22 mouse cellular contexts compared by ENCODE assay signal in the genomic region with DNA sequence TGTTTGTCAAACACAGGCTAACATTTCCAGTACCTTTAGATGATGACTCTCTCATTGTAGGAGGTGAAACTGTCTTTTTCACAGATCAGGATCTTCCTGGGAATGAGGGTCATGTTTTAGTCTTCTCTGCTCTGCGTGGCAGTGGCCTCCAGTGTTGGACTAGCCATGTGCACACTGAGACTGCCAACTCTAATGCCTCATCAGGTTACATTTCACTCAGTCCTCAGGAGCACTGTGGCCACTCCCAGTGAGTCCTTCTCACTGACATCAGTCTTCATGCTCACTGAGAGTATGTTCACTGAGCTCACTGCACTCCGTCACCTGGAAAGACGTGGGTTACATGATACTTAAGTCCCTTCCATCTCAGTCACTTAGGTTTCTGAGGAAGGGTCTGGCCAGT. TPM values are rescaled to one million over a fixed set of nuclear protein-coding genes. Genes with fewer than 3 reads are reported as not detected.
DNase-seq lines count a peak whose midpoint lies in the region; ATAC-seq and TF ChIP-seq lines count a peak whose summit lies in the region.
"Had no signal": no experiment of that assay in that cellular context is flagged by ENCODE, and none has a peak within 500 bp of the region (broad histone marks: within the 10 kb centered on the region; RNA-seq: fewer than 3 reads in every experiment).

No protein-coding gene starts in this region.

- H3K27ac ChIP-seq in kidney, adult 2 months (ENCODE audit: insufficient read depth, low read depth, low read length) = no peak overlapping the region
- H3K27ac ChIP-seq in kidney, embryonic 15.5 days = no peak overlapping the region
- H3K27ac ChIP-seq: embryonic facial prominence, embryonic 13.5 days; embryonic facial prominence, embryonic 15.5 days; forebrain, embryonic 10.5 days; forebrain, embryonic 12.5 days had no signal

- H3K9me3 ChIP-seq in kidney, embryonic 15.5 days (replicated peaks) = no peaks in the 10 kb centered on the region
- H3K9me3 ChIP-seq: embryonic facial prominence, embryonic 13.5 days; embryonic facial prominence, embryonic 15.5 days; forebrain, embryonic 10.5 days; forebrain, embryonic 12.5 days had no signal

- H3K4me3 ChIP-seq in kidney, adult 2 months (ENCODE audit: insufficient read depth, low read depth, low read length) = no peak overlapping the region
- no peak overlapping the region for H3K4me3 ChIP-seq in kidney, embryonic 15.5 days (replicated peaks)
- H3K4me3 ChIP-seq: embryonic facial prominence, embryonic 13.5 days; embryonic facial prominence, embryonic 15.5 days; erythroblast, embryonic 14.5 days; forebrain, embryonic 10.5 days; forebrain, embryonic 12.5 days had no signal

- no peaks in the 10 kb centered on the region for H3K4me1 ChIP-seq in kidney, adult 2 months (ENCODE audit: control insufficient read depth, insufficient read depth, low read length)
- H3K4me1 ChIP-seq in kidney, embryonic 15.5 days = no peaks in the 10 kb centered on the region
- H3K4me1 ChIP-seq: forebrain, embryonic 10.5 days; forebrain, embryonic 12.5 days had no signal

- no peak for TF ChIP-seq CTCF in kidney, adult 2 months (conservative IDR thresholded peaks at IDR 0.05; ENCODE audit: insufficient read depth, insufficient read length, low read depth, low read length)

- peak; percentile 22 for DNase-seq in heart, adult 11 months
- no peak for DNase-seq in heart, postnatal 4 days
- DNase-seq in kidney, adult 2 months = peak; percentile 66
- DNase-seq in kidney, postnatal 25 days = peak; percentile 27 to 50
- no peak for DNase-seq in kidney, postnatal 10 days
- DNase-seq: adrenal gland, adult 2 months; adrenal gland, postnatal 10 days; adrenal gland, postnatal 25 days; cerebellum, adult 11 months; cerebellum, adult 18-20 months; cerebellum, adult 8-10 months; cerebellum, adult 9-11 months; cerebellum, postnatal 14 days; cerebellum, postnatal 36 days; embryo, embryonic 11 days had no signal

- no peak for ATAC-seq in kidney, embryonic 15.5 days (replicated peaks; ENCODE audit: low FRiP score)
- ATAC-seq: forebrain, embryonic 14.5 days had no signal

- H3K9ac ChIP-seq in kidney, embryonic 15.5 days = no peak overlapping the region
- H3K9ac ChIP-seq: embryonic facial prominence, embryonic 13.5 days; embryonic facial prominence, embryonic 15.5 days; forebrain, embryonic 12.5 days had no signal

- no peak overlapping the region for H3K4me2 ChIP-seq in kidney, embryonic 15.5 days
- H3K4me2 ChIP-seq: embryonic facial prominence, embryonic 13.5 days; embryonic facial prominence, embryonic 15.5 days; forebrain, embryonic 12.5 days had no signal

- TF ChIP-seq POLR2A in kidney, adult 2 months (IDR thresholded peaks at IDR 0.05; ENCODE audit: low read depth, low read length) = no peak

- no peaks in the 10 kb centered on the region for H3K36me3 ChIP-seq in kidney, adult 2 months (ENCODE audit: control insufficient read depth, insufficient read depth, low read length)
- H3K36me3 ChIP-seq in kidney, embryonic 15.5 days = no peaks in the 10 kb centered on the region
- H3K36me3 ChIP-seq: embryonic facial prominence, embryonic 13.5 days; embryonic facial prominence, embryonic 15.5 days; forebrain, embryonic 10.5 days; forebrain, embryonic 12.5 days had no signal

- WGBS in kidney, adult 2 months = 82% methylated on average over 3 of the region's 3 CpGs
- 80% methylated on average over 3 of the region's 3 CpGs for WGBS in kidney, embryonic 15.5 days

- no peaks in the 10 kb centered on the region for H3K27me3 ChIP-seq in kidney, adult 2 months (replicated peaks; ENCODE audit: control insufficient read depth, insufficient read depth, low read length)
- no peaks in the 10 kb centered on the region for H3K27me3 ChIP-seq in kidney, embryonic 15.5 days
- H3K27me3 ChIP-seq: embryonic facial prominence, embryonic 13.5 days; embryonic facial prominence, embryonic 15.5 days; forebrain, embryonic 12.5 days had no signal

RNA-seq across cellular contexts. Expression of a gene that starts 14.0 kb away (rescaled TPM):
- total RNA-seq in heart, postnatal 4 days (2021) = 10 to 100 TPM; 73.6 to 83.6 TPM
- polyA plus RNA-seq in kidney, adult 2 months (2012; rRNA removed) = 22.2 and 24.5 TPM in 2 replicates
- 54.8 and 56.1 TPM in 2 replicates for polyA plus RNA-seq in kidney, embryonic 15.5 days (2015; fragmentation: Nextera tagmentation; extraction: Ambion mirVana)
- polyA plus RNA-seq: erythroblast, embryonic 14.5 days had no signal

Comparison
In these comparisons a context has a peak if more than half of its experiments do, and no peak if none do; other contexts are left out.
1. DNase-seq: peak in heart, adult 11 months (single experiment), kidney, adult 2 months (single experiment) and kidney, postnatal 25 days (2 of 2); none in heart, postnatal 4 days (single experiment) and kidney, postnatal 10 days (single experiment).